Mouse (Mus musculus) liver, postnatal 0 days (tissue): ENCODE measurements at regions not wholly inside any gene's neighbourhood (a gene's known extent, or its start where the extent isn't known, plus 50 kb on each side); places are given as distances from the start of the nearest gene placed in this dataset.

Source experiments
- CTCF ChIP-seq: sonication (generic); IDR thresholded peaks from 2 replicates; pipeline ENCODE4 v1.5.1; 2016; ENCODE audit warnings: antibody characterized with exemption, low read depth
- EP300 ChIP-seq: IDR thresholded peaks from 2 replicates; pipeline ENCODE4 v1.6.1; 2016; ENCODE audit warnings: antibody characterized with exemption, low read depth, mild to moderate bottlenecking

GRCm38 (mm10) chr14:120804183-120804848 is 106.7 kb upstream of the Ipo5 start:
- TF ChIP-seq CTCF (no peak), EP300 (no peak)
